Mouse (Mus musculus) ovary, adult 18-20 months (tissue): Measurements from ENCODE around the gene Olig2.

Source experiments
- DNase-seq: peaks from one replicate; pipeline ENCODE4 v3.0.0; 2022; ENCODE audit warnings: low spot score, mixed read lengths

Olig2 gene

GRCm38 (mm10) chr16:91270982-91271549, 45.8 kb downstream of the Olig2 start:
- no peak for DNase-seq

- DNase-seq: no peak
Observed at GRCm38 (mm10) chr16:91271634-91272033, 46.4 kb downstream of the Olig2 start.
